Mouse (Mus musculus): ENCODE measurements at regions not wholly inside any gene's neighbourhood (a gene's known extent, or its start where the extent isn't known, plus 50 kb on each side); places are given as distances from the start of the nearest gene placed in this dataset.

GRCm38 (mm10) chr5:74773558-74774429 lies 71.1 kb upstream of the Lnx1 start:
- DNase-seq (ENCODE audit: low spot score in 2 of 2), result no peak

- no peak for DNase-seq (ENCODE audit: low spot score in 2 of 2)
Observed at GRCm38 (mm10) chr5:74771121-74771520, 68.4 kb upstream of the Lnx1 start.

GRCm38 (mm10) chr5:74769023-74769422 lies 66.3 kb upstream of the Lnx1 start:
- DNase-seq (ENCODE audit: low spot score in 2 of 2), result no peak

- DNase-seq (ENCODE audit: low spot score in 2 of 2), result no peak
Observed at GRCm38 (mm10) chr5:74767993-74768392, 65.3 kb upstream of the Lnx1 start.

GRCm38 (mm10) chr5:74766211-74766610 lies 63.5 kb upstream of the Lnx1 start:
- DNase-seq (ENCODE audit: low spot score in 2 of 2), result no peak

DNA sequence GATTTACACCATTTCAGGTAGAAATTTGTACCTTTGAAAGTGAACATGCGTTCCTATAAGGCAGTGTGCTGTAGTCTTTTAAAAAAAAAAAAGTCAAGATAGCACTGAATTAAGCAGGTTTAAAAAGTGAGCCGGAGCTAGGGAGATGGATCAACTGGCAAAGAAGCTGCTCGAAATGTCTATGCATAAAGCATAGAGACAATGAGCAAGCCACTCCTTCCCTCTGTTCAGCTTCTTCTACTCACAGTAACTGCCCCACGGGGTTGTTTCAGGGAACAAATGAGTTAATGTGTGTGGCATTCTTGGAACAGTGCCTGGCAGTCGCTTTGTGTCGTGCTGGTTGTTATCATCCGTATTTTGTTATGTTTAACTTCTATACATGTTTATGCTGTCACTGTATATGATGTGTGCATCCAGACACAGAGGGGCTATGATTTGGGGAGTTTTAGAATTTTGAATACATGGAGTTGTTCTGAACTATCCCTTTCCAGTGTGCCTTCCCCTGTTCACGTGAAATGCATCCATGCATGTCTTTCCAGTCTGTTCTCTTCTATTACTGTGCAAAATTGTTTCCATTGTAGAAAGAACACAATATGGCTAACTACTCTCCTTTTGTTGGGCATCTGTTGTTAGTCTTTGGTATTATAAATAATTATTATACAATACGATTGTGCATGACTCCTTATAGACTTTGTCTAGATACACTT lies 62.5 kb upstream of the Lnx1 start:
- no peak for DNase-seq (ENCODE audit: low spot score in 2 of 2)

- DNase-seq (ENCODE audit: low spot score in 2 of 2), result no peak
Observed at GRCm38 (mm10) chr5:74757557-74757956, 54.8 kb upstream of the Lnx1 start.

- DNase-seq (ENCODE audit: low spot score in 2 of 2), result no peak
Observed at GRCm38 (mm10) chr5:74752961-74753360, 50.2 kb upstream of the Lnx1 start.
